Mouse (Mus musculus): Measurements from ENCODE around the gene Csad.

The Csad gene

GRCm38 (mm10) chr15:102136129-102136758 lies 68.3 kb downstream of the Csad start, which contains the start of gene Spryd3:
Gene Spryd3 (minus strand): TSS chr15:102136234.
- peak; percentile 100 for ATAC-seq (ENCODE audit: insufficient number of reproducible peaks, low FRiP score, low TSS enrichment)

GRCm38 (mm10) chr15:102135522-102136128 lies 68.9 kb downstream of the Csad start:
- ATAC-seq (ENCODE audit: insufficient number of reproducible peaks, low FRiP score, low TSS enrichment): no peak

- ATAC-seq (ENCODE audit: insufficient number of reproducible peaks, low FRiP score, low TSS enrichment): no peak
Measured at GRCm38 (mm10) chr15:102134709-102135108, 69.8 kb downstream of the Csad start.

DNA sequence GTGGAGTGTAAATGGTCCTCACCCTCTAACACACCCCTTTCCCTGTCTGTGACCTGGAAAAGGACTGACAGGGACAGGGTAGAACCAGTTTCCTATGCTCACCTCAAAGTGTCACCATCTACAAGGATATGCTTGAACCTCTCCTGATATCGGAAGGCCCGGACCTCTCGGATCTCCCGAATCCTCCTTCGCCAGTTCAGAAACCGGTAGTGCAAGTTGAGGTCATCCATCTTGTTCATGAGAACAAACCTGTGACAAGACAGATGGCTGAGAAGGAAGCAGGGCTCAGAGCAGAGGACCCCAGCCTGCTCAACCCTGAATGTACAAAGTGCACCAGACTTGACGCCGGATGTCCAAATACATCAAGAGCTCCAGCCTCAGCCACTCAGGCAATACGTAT lies 71.2 kb downstream of the Csad start:
- no peak for ATAC-seq (ENCODE audit: insufficient number of reproducible peaks, low FRiP score, low TSS enrichment)

Data from cerebellum, adult (tissue).